Mouse (Mus musculus) embryonic fibroblast, embryonic 13.5 days (primary cell): ENCODE measurements around the gene Ccdc51. TPM values are rescaled to one million over a fixed set of nuclear protein-coding genes. Genes with fewer than 3 reads are reported as not detected.
A peak's percentile ranks its signal among the peaks of the same experiment; 100 is the strongest.

Experiments
- H3K27ac ChIP-seq: 2 replicates; pipeline ENCODE4 v1.5.1; 2012; ENCODE audit warnings: low read length, control low read depth, inconsistent platforms; ENCODE audit not compliant: insufficient read depth
- H3K4me1 ChIP-seq: 2 replicates; pipeline ENCODE4 v1.6.1; 2011; ENCODE audit warnings: low read length; ENCODE audit not compliant: control insufficient read depth, insufficient read depth
- H3K4me3 ChIP-seq: 2 replicates; pipeline ENCODE4 v1.5.1; 2011; ENCODE audit warnings: mild to moderate bottlenecking, control low read depth, low read length; ENCODE audit not compliant: insufficient read depth
- CTCF ChIP-seq: IDR thresholded peaks from 2 replicates; pipeline ENCODE4 v1.5.1; 2011; ENCODE audit warnings: mild to moderate bottlenecking, control low read depth, low read length, moderate library complexity, borderline replicate concordance; ENCODE audit not compliant: insufficient read depth
- POLR2A ChIP-seq: IDR thresholded peaks from 2 replicates; pipeline ENCODE4 v1.6.1; 2011; ENCODE audit warnings: low read depth, mild to moderate bottlenecking, control low read depth, low read length, moderate library complexity
- polyA plus RNA-seq: library from polyadenylated mRNA; stranded (reverse); fragments of >200 nt; gene quantifications from 2 replicates; pipeline ENCODE4 v1.2.4, GENCODE M21; 2011; ENCODE audit warnings: low read depth; ENCODE audit not compliant: missing spikeins, insufficient read length

Ccdc51 gene
- polyA plus RNA-seq = 4.6 TPM in 2 replicates

DNA sequence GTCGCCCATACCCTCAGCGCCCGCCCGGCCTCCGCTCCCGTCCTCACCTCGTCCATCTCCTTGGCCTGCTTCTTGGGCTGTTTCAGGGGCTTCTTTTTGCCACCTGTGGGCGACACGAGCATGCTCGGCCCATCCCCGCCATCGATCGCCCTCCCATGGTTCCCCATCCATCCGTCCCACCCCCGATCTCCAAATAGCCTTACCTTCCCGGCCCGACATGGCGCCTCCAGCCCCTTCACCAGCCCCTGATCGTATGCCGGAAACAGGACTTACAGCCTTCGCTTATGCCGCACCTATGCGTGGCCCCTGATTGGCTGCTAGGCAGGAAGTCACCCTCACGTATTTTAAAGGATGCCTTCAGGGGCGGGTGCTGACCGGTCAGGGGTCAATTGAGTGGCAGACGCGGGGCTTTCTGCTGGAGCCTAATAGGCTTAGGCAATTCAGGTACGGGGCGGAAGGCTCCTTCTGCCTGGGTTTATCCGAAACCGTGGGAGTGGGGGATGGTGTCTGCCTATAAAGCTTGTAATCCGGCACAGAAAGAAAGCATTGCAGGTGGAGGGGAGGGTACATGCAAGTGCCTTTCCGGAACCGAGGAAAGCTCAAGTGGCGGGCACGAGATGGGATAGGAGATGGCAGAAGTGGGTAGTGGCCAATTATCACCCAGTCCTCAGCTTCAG, at the start of gene Ccdc51, which contains the start of gene Tma7:
Gene Ccdc51, plus strand, starts transcription at position 370 of the 677 bp plus-strand sequence.
Gene Tma7, minus strand, starts transcription at position 464 of the 677 bp plus-strand sequence.
- 0 out of 2 replicates have a peak, but pooled peaks cover 3% of the 10 kb centered on the region for H3K4me1 ChIP-seq
- TF ChIP-seq POLR2A (peak; percentile 92), CTCF (no peak)
- H3K27ac ChIP-seq = no peak within 1 kb of the TSS
- peak within 1 kb of the TSS; percentile 73 for H3K4me3 ChIP-seq

GRCm38 (mm10) chr9:109038086-109038895, 44.0 kb upstream of the Ccdc51 start, which contains the start of gene Shisa5:
TSS of gene Shisa5 (plus strand) at chr9:109038565.
- H3K27ac ChIP-seq = peak within 1 kb of the TSS; percentile 74
- H3K4me3 ChIP-seq = peak within 1 kb of the TSS; percentile 82
- peak; percentile 96 for TF ChIP-seq POLR2A
- no peak for TF ChIP-seq CTCF
- peaks cover 17% of the 10 kb centered on the region; the same call in 1 of the 2 replicates for H3K4me1 ChIP-seq

DNA sequence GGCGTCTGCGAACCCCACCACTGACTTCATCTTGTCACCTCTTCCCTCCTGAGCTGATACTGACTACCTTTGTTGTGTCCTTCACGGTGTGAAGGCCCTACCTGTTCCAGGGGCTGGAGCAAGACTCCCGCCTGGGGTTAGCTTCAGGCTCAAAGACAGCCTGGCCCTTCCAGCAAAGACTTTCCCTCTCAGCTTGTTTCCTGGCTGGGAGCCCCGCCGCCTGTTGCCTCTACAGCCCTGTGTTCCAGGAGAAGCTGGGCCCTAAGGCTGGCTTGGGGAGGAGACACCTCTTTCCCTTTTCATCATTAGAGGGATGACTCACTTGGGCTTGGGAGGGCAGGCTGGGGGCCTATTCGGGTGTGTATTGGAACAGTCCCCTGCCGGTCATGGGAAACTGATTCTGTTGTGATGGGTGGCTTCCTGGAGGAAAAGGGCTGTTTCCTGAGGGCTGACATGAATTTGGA, 43.4 kb upstream of the Ccdc51 start:
- Histone ChIP-seq H3K4me1 (peaks cover 17% of the 10 kb centered on the region; the same call in 1 of the 2 replicates), H3K27ac (peak overlapping the region; percentile 74), H3K4me3 (peak overlapping the region; percentile 82)
- TF ChIP-seq CTCF (no peak), POLR2A (peak; percentile 67)

GRCm38 (mm10) chr9:109039681-109040080, 42.6 kb upstream of the Ccdc51 start:
- no peak for TF ChIP-seq POLR2A
- TF ChIP-seq CTCF = no peak
- peaks cover 17% of the 10 kb centered on the region; the same call in 1 of the 2 replicates for H3K4me1 ChIP-seq
- H3K4me3 ChIP-seq = peak overlapping the region; percentile 82
- no peak overlapping the region for H3K27ac ChIP-seq

GRCm38 (mm10) chr9:109040216-109040615, 42.1 kb upstream of the Ccdc51 start:
- Histone ChIP-seq H3K4me1 (peaks cover 17% of the 10 kb centered on the region; the same call in 1 of the 2 replicates), H3K27ac (no peak overlapping the region), H3K4me3 (peak overlapping the region; percentile 82; the same call in 1 of the 2 replicates)
- TF ChIP-seq CTCF (no peak), POLR2A (no peak)

DNA sequence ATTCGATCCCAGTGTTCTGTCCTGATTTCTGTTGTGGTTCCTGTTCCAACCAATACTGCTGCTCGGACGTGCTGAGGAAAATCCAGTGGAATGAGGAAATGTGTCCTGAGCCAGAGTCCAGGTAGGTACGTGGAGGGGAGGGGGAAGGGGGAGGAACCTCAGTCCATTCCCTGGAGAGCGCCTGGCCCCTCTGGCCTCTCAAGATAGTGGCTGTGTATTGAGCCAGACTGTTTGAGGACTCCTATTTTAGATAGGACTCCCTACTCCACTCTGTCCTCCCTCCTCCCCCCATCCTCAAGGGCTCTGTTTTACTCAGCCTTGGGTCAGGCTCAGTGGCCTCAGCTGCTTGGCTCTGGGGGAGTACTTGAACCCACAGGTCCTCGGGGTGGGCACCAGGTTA, 41.4 kb upstream of the Ccdc51 start:
- H3K4me1 ChIP-seq = peaks cover 17% of the 10 kb centered on the region; the same call in 1 of the 2 replicates
- no peak overlapping the region for H3K27ac ChIP-seq

GRCm38 (mm10) chr9:109041351-109041750, 40.9 kb upstream of the Ccdc51 start:
- Histone ChIP-seq H3K4me3 (no peak overlapping the region), H3K27ac (no peak overlapping the region), H3K4me1 (peaks cover 17% of the 10 kb centered on the region; the same call in 1 of the 2 replicates)
- TF ChIP-seq POLR2A (no peak), CTCF (no peak)

More for the DNA sequence above, 41.4 kb upstream of the Ccdc51 start:
- TF ChIP-seq CTCF = no peak
- no peak for TF ChIP-seq POLR2A
- no peak overlapping the region; the same call in 1 of the 2 replicates for H3K4me3 ChIP-seq

- no peak overlapping the region for H3K4me3 ChIP-seq
- TF ChIP-seq CTCF = peak; percentile 25; the same call in 1 of the 2 replicates
- TF ChIP-seq POLR2A = no peak
- no peak overlapping the region for H3K27ac ChIP-seq
- 0 out of 2 replicates have a peak, but pooled peaks cover 2% of the 10 kb centered on the region for H3K4me1 ChIP-seq
Measured at GRCm38 (mm10) chr9:109046306-109046705, 36.0 kb upstream of the Ccdc51 start.

DNA sequence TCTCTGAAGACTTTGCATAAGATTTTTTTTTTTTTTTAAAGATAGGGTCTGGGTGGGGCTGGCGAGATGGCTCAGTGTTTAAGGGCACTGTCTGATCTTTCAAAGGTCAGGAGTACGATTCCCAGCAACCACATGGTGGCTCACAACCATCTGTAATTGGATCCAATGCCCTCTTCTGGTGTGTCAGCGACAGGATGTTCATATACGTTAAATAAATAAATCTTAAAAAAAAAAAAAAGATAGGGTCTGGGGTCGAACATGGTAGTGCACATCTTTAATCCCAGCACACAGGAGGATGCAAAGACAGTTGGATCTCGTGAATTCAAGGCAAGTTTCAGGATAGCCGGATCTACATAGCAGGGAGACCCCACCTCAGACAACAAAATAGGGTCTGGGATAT, 33.0 kb upstream of the Ccdc51 start:
- TF ChIP-seq POLR2A (no peak), CTCF (no peak)
- Histone ChIP-seq H3K4me1 (no peaks in the 10 kb centered on the region), H3K4me3 (no peak overlapping the region), H3K27ac (no peak overlapping the region)
